Mouse (Mus musculus) midbrain, embryonic 14.5 days (tissue): ENCODE measurements around the gene Qdpr. TPM values are rescaled to one million over a fixed set of nuclear protein-coding genes. Genes with fewer than 3 reads are reported as not detected.

Experiments used
- ATAC-seq: fragments of 200-750 bp; cut with Nextera tagmentation; 2 replicates; pipeline ENCODE4 v1.8.0; 2017; ENCODE audit warnings: moderate number of reproducible peaks, moderate library complexity; ENCODE audit not compliant: low FRiP score, low TSS enrichment
- DNase-seq: peaks from one replicate; pipeline ENCODE4 v3.0.0-alpha.2; 2015
- H3K27ac ChIP-seq: fragments of 300-500 bp; sonication (generic); replicated peaks from 2 replicates; pipeline ENCODE4 v1.5.1; 2014; ENCODE audit warnings: mild to moderate bottlenecking, low read depth, low read length, moderate library complexity
- H3K27me3 ChIP-seq: fragments of 300-500 bp; sonication (generic); 2 replicates; pipeline ENCODE4 v1.6.1; 2014; ENCODE audit warnings: low read length, control low read depth, mixed read lengths; ENCODE audit not compliant: control insufficient read depth, insufficient read depth
- H3K36me3 ChIP-seq: fragments of 300-500 bp; sonication (generic); 2 replicates; pipeline ENCODE4 v1.6.1; 2014; ENCODE audit warnings: low read length, control low read depth; ENCODE audit not compliant: control insufficient read depth, insufficient read depth
- H3K4me1 ChIP-seq: fragments of 300-500 bp; sonication (generic); 2 replicates; pipeline ENCODE4 v1.6.1; 2014; ENCODE audit warnings: mild to moderate bottlenecking, antibody characterized with exemption, low read length, control low read depth; ENCODE audit not compliant: control insufficient read depth, insufficient read depth
- H3K4me2 ChIP-seq: fragments of 300-500 bp; sonication (generic); 2 replicates; pipeline ENCODE4 v1.6.1; 2014; ENCODE audit warnings: mild to moderate bottlenecking, low read length, moderate library complexity
- H3K4me3 ChIP-seq: fragments of 300-500 bp; sonication (generic); replicated peaks from 2 replicates; pipeline ENCODE4 v1.5.1; 2014; ENCODE audit warnings: low read depth, low read length
- H3K9ac ChIP-seq: fragments of 300-500 bp; sonication (generic); replicated peaks from 2 replicates; pipeline ENCODE4 v1.6.1; 2014; ENCODE audit warnings: mild to moderate bottlenecking, low read length, moderate library complexity
- H3K9me3 ChIP-seq: fragments of 300-500 bp; sonication (generic); 2 replicates; pipeline ENCODE4 v1.6.1; 2016; ENCODE audit warnings: low read length, control low read depth, mixed read lengths; ENCODE audit not compliant: control insufficient read depth
- WGBS: fragments of 180-500 bp; shearing (Covaris S2); extraction: QIAGEN DNeasy Blood & Tissue Kit; methylation state at CpG from one replicate; pipeline ENCODE4 v1.1.7; 2014; 5-methylcytosine and 5-hydroxymethylcytosine counted together
- polyA plus RNA-seq: library from polyadenylated mRNA; unstranded; fragments of >200 nt; fragmentation: Nextera tagmentation; extraction: Ambion mirVana; gene quantifications from 2 replicates; pipeline ENCODE4 v1.2.1, GENCODE M21; 2014

The Qdpr gene
- polyA plus RNA-seq, 1 experiment from 2014 or later = 86.8 TPM

DNA sequence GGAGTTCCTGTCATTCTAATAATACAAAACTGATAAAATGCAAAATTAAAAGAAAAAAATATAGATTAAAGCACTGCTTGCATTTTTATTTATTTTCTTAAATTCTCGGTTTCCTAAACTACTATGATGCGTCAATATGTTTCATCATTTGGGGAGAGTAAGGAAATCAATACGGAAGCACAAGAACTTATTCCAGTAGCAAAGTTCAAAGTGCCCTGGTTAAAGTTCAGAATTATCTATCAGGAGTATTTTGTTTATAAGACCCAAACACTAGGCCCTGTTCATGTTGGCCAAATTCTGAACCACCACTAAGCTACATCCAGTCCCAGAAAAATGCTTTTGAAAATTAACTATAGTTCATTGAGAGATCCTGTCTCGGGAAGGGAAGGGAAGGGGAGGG lies 24.7 kb upstream of the Qdpr start:
- H3K4me2 ChIP-seq = no peak overlapping the region
- DNase-seq (no peak), ATAC-seq (no peak)
- H3K4me1 ChIP-seq = no peaks in the 10 kb centered on the region
- H3K4me3 ChIP-seq = no peak overlapping the region
- no peak overlapping the region for H3K27ac ChIP-seq
- no peaks in the 10 kb centered on the region for H3K9me3 ChIP-seq
- WGBS = 76% methylated on average over 3 of the region's 4 CpGs
- H3K9ac ChIP-seq = no peak overlapping the region
- no peaks in the 10 kb centered on the region for H3K36me3 ChIP-seq
- no peaks in the 10 kb centered on the region for H3K27me3 ChIP-seq

DNA sequence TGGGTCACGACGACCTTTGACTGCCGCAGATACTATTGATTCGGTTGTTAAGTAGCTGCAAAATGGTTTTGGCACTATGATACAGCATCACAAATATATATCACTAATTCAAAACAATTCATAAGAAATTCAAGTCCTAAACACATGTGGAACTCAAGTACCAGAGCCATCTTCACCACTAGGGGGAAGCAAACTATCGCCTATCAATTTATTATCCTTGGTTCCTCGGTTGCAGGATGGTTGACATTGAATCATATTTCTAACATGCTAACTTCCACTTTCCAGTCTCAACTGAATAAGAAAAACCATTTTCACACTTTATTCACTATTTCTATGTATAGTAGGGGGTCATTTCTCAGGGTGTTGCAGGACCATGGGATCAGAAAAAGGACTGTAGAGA lies 24.2 kb upstream of the Qdpr start:
- DNase-seq (peak; percentile 93), ATAC-seq (no peak)
- H3K4me1 ChIP-seq = no peaks in the 10 kb centered on the region
- no peaks in the 10 kb centered on the region for H3K27me3 ChIP-seq
- H3K27ac ChIP-seq = no peak overlapping the region
- WGBS = 28% methylated on average over 6 of the region's 6 CpGs
- H3K9ac ChIP-seq = no peak overlapping the region
- no peak overlapping the region for H3K4me3 ChIP-seq
- H3K36me3 ChIP-seq = no peaks in the 10 kb centered on the region
- H3K4me2 ChIP-seq = no peak overlapping the region
- no peaks in the 10 kb centered on the region for H3K9me3 ChIP-seq

DNA sequence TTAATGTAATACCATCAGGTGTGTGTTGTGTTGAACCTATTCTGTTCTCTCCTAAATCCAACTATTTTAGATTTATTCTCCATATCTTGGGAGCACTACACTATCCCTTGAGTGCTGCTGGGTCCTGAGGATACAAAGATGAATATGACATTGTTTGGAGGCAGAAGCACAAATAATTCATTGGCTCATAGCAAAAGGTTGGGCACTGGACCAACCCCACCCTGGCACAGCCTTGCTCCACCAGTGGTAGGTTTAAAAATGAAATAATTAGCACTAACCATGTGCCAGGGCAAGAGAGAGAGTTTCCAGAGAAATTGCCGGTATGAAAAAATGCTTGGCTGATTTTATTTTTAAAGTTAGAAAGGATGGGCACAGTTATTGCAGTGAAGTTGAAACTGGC lies 23.5 kb upstream of the Qdpr start:
- WGBS = 94% methylated on average over 1 of the region's 1 CpGs
- Histone ChIP-seq H3K9ac (no peak overlapping the region), H3K36me3 (no peaks in the 10 kb centered on the region), H3K4me3 (no peak overlapping the region), H3K4me1 (no peaks in the 10 kb centered on the region), H3K9me3 (no peaks in the 10 kb centered on the region), H3K4me2 (no peak overlapping the region), H3K27me3 (no peaks in the 10 kb centered on the region), H3K27ac (no peak overlapping the region)
- ATAC-seq (no peak), DNase-seq (no peak)

DNA sequence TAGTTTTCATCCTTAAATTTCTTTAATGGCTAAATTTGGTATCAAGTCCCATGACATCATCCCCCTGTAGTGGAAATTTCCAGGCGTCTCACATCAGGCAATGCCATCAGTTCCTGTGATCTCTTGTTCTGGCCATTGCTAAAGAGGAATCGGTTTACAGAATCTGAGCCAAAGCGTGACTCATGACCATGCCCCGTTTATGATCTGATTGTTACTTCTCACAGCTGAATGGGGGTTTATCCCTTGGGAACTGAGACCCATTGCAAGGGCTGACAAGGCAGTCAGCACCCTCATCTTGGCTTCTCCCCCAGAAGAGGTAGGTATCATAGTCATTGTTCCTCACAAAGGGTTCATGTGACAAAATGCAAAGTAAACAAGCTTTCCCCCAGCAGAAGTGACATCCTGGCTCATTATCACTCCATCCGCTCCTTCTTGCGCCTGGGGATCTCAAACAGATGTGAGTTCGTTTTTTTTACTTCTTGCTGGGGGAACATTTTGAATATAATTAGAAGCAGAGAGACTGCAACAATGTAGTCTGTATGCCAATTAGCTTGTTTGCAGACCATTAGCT lies 22.9 kb upstream of the Qdpr start:
- 57% methylated on average over 7 of the region's 7 CpGs for WGBS
- Histone ChIP-seq H3K4me1 (no peaks in the 10 kb centered on the region), H3K36me3 (no peaks in the 10 kb centered on the region), H3K9me3 (no peaks in the 10 kb centered on the region), H3K27me3 (no peaks in the 10 kb centered on the region), H3K4me2 (no peak overlapping the region), H3K9ac (no peak overlapping the region), H3K27ac (no peak overlapping the region), H3K4me3 (no peak overlapping the region)
- no peak for DNase-seq
- ATAC-seq = no peak

DNA sequence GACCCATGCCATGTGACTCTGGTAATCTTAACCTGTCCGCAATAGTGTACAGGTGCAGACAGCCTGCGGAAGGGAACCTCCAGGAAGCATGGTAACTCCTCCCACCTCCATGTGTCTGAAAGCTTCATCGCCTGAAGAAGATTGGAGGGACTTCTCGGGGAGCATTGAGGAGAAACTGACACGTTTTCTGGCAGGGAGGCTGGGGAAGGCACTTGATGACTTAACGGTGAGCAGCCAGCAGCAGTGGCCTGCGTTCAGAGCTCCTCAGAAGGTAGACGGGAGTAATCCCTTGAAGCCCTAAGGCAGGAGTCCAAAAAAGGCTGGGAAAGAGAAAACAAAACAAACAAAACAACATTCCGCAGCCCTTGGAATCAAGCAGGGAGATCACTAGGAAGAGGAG lies 4.4 kb upstream of the Qdpr start:
- Histone ChIP-seq H3K4me2 (no peak overlapping the region), H3K27me3 (no peaks in the 10 kb centered on the region), H3K4me1 (peaks cover 1% of the 10 kb centered on the region), H3K4me3 (no peak overlapping the region), H3K9ac (no peak overlapping the region), H3K36me3 (no peaks in the 10 kb centered on the region), H3K9me3 (no peaks in the 10 kb centered on the region), H3K27ac (no peak overlapping the region)
- ATAC-seq = no peak
- 49% methylated on average over 9 of the region's 9 CpGs for WGBS
- DNase-seq = no peak

DNA sequence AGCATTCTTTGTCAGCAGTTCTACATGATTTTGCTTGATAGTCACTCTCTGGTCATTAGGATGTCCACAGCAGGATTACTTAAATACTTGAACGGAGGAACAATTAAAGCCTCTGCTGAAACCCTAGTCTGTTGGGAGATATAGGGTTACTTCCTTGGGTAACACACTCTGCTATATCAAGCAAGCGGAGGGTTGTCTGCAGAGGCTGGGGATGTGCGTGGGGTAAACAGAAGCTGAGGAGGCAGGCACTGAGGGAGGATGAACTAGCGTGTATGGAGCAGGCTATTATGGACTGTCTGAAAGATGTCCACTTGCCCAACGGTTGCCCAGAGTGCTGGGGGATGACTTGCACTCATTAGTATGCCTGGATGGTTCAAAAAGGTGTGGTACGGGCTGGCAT lies 3.4 kb upstream of the Qdpr start, which contains the start of gene Clrn2:
Gene Clrn2 (plus strand): TSS at position 301 of the 400 bp plus-strand sequence.
- no peak for ATAC-seq
- WGBS = 78% methylated on average over 6 of the region's 6 CpGs
- no peak within 1 kb of the TSS for H3K4me3 ChIP-seq
- no peak for DNase-seq
- no peaks in the 10 kb centered on the region for H3K9me3 ChIP-seq
- H3K27me3 ChIP-seq = no peaks in the 10 kb centered on the region
- H3K36me3 ChIP-seq = no peaks in the 10 kb centered on the region
- no peak within 1 kb of the TSS for H3K4me2 ChIP-seq
- H3K27ac ChIP-seq = no peak within 1 kb of the TSS
- no peak within 1 kb of the TSS for H3K9ac ChIP-seq
- H3K4me1 ChIP-seq = peaks cover 10% of the 10 kb centered on the region

DNA sequence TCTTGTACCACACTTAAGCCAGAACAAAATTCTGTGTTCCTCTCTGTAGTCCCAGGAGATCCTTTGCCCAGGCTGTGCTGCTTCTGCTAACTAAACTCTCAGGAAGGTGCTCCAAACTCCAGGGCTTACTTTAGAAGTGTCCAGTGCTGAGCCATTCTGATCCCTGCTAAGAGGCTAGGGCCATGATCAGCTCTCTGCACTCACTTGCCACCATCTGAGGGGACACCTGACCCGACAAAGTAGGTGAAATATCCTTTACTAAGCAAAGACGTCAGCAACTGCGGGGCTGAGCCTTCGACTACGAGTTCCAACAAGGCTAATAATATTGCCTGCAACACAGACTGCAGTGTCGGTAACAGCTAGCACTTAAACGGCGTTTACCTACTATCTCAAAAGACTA lies 830 bp downstream of the Qdpr start:
- H3K27ac ChIP-seq = no peak overlapping the region
- H3K9me3 ChIP-seq = no peaks in the 10 kb centered on the region
- H3K4me2 ChIP-seq = peak overlapping the region; percentile 98
- H3K9ac ChIP-seq = peak overlapping the region; percentile 51
- H3K4me1 ChIP-seq = peaks cover 11% of the 10 kb centered on the region
- H3K36me3 ChIP-seq = no peaks in the 10 kb centered on the region; the same call in 1 of the 2 replicates
- 6% methylated on average over 8 of the region's 8 CpGs for WGBS
- ATAC-seq = no peak
- H3K27me3 ChIP-seq = no peaks in the 10 kb centered on the region
- H3K4me3 ChIP-seq = peak overlapping the region; percentile 57
- peak; percentile 42 for DNase-seq

DNA sequence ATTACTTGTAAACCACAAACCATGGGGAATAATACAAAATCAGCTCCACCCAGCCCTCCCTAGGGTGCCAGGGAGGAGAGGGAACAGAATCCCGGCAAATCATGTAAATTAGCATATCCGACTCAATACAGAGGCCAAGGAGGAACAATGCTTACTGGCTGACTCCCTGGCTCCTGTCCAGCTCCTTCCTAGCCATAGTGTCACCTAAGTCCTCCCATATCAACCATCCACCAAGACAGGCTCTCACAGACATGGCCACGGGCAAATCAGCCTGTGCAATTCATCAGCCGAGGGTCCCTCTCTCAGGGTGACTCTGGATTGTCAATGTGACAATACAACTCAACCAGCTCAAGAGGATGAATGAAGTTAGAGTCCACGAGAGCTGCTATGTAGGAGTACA lies 1.4 kb downstream of the Qdpr start:
- ATAC-seq = no peak
- peak overlapping the region; percentile 51; the same call in 1 of the 2 replicates for H3K9ac ChIP-seq

DNA sequence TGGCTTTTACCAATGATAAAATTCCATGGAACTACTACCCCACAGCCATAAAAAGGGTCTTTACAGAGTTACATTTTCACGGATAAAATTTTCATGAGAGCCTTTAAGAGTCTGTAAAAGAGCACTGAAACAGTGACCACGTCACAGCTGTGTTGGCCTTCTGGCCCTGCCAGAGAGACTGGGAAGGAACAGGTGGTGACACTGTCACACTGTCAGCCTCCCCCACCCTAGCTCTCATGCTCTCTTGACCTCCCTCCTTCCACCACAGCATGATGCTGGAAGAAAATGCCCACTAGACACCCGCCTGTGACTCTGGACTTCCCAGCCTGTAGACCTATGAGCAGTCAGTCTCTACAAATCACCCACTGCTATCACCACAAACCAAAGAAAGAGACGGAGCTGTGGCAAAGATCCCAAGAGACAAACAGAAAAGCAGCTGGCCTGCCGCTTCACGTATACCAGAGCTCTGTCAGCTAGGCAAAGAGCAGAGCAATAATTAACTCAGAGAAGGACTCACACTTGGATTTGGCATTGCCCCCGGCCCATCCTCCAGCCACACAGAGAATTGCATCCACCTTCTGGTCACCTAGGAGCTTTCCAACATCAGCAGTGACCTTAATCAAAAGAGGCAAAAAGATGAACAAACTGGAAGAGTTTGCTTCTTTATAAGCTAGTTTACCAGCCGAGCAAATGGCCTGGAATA lies 5.8 kb downstream of the Qdpr start:
- peaks cover 8% of the 10 kb centered on the region for H3K4me1 ChIP-seq
- H3K9me3 ChIP-seq = no peaks in the 10 kb centered on the region
- H3K9ac ChIP-seq = no peak overlapping the region
- DNase-seq (no peak), ATAC-seq (no peak)
- H3K27me3 ChIP-seq = no peaks in the 10 kb centered on the region
- H3K36me3 ChIP-seq = peaks cover 3% of the 10 kb centered on the region; the same call in 1 of the 2 replicates
- no peak overlapping the region for H3K4me3 ChIP-seq
- H3K4me2 ChIP-seq = no peak overlapping the region
- WGBS = 91% methylated on average over 8 of the region's 8 CpGs
- no peak overlapping the region for H3K27ac ChIP-seq

More for the DNA sequence above, 1.4 kb downstream of the Qdpr start:
- WGBS = 24% methylated on average over 5 of the region's 5 CpGs
- Histone ChIP-seq H3K4me3 (no peak overlapping the region), H3K36me3 (no peaks in the 10 kb centered on the region; the same call in 1 of the 2 replicates), H3K9me3 (no peaks in the 10 kb centered on the region), H3K4me1 (peaks cover 11% of the 10 kb centered on the region), H3K27ac (no peak overlapping the region), H3K4me2 (peak overlapping the region; percentile 98), H3K27me3 (no peaks in the 10 kb centered on the region)
- peak; percentile 15 for DNase-seq
